Mouse (Mus musculus) retina, postnatal 7 days (tissue): ENCODE measurements around the gene Vmn1r196.
"Not testable (repeated sequence)": the region's sequence is repeated elsewhere in the genome, so short reads cannot be mapped to it uniquely, and the experiment has no call there.

Experiments used
- DNase-seq: peaks from one replicate; pipeline ENCODE4 v3.0.0-alpha.2; 2012; ENCODE audit warnings: low read depth, low spot score

Gene Vmn1r196

GRCm38 (mm10) chr13:22289620-22290019 is at the start of gene Vmn1r196:
Gene Vmn1r196 (plus strand): TSS chr13:22289920.
- DNase-seq = no peak

DNA sequence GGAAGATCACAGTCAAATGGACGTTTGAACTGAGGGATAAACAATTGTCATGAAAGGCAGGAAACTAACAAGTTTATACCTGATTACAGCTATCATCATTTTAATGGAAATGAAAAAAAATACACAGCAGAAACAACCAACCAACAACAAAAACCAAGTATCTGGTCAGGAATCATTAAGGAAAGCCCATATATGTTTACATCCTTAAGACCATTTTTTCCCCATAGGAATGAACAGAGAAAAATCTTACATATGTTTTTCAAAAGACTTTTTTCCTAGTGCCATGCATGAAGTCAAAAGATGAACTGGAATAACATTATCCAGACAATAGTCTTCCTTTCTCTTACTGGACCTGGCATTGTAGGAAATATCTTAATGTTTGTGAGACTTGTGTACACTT is 45.8 kb upstream of the Vmn1r196 start, which contains the start of gene Vmn1r194:
TSS of gene Vmn1r194 (plus strand) at position 301 of the 400 bp plus-strand sequence.
- DNase-seq = no peak

- not testable (repeated sequence) for DNase-seq
These were observed 19.5 kb upstream of the Vmn1r196 start, which contains the start of gene Vmn1r195 for GRCm38 (mm10) chr13:22270222-22270621. Gene Vmn1r195 (plus strand): TSS chr13:22270522.

- DNase-seq = no peak
These were observed 18.0 kb upstream of the Vmn1r196 start for GRCm38 (mm10) chr13:22271721-22272120.

- no peak for DNase-seq
These were observed 5.1 kb upstream of the Vmn1r196 start for GRCm38 (mm10) chr13:22284578-22284977.

DNA sequence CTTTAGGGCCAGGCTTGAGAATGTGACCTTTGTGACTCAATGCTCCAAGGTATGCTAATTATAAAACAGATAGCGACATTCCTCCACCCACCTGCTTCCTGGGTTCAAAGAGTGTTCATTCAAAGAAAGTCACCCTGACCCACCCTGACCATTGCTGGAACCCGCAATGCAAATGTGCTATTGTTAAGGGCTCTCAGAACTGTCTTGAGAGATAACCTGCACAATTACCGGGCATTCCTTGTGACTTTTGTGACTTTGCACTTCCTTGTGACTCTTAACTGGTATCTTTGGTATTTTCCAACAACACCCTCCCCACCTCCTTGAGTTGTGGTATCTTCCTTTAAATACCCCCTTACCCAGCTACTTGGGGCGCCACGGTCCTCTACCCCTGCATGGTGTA is 18.4 kb downstream of the Vmn1r196 start:
- not testable (repeated sequence) for DNase-seq

DNA sequence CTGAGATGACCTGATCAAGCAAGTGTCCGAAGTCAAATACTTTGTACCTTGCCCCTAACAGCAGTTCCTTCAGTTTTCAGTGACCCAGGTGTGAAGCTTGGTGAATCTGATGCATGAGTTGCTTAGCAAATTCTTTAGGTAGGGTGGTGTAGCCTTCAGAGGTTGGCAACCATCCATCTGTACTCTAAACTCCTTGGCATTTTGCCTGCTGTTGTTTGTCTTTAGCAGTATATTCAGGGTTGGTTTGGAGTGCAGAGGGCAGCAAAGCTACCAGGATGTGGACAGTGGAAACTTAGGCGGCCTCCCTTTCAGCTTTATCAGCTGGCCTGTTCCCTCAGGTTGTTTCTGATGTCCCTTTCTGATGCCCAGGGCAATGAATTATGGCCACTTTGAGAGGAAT is 25.6 kb downstream of the Vmn1r196 start:
- no peak for DNase-seq

GRCm38 (mm10) chr13:22317366-22317765 is 27.6 kb downstream of the Vmn1r196 start:
- DNase-seq = no peak

DNA sequence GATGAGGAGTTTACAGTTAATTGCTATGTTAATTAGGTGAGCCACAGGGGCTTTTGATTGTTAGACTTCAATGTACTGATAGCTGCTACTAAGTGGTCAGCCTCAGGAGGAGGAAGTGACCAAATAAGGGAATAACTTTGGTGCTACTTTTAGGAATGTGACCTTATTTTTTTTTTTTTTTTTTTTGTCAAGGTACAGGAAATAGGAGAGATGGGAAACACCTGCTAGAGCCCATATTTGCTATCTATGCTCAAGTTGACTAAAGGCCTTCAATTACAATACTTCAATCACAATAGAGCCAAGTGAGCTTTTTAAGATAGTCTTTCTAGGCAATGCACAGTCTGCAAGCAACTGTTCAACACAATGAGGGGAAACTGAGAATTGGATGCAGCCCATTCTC is 30.4 kb downstream of the Vmn1r196 start:
- no peak for DNase-seq

DNA sequence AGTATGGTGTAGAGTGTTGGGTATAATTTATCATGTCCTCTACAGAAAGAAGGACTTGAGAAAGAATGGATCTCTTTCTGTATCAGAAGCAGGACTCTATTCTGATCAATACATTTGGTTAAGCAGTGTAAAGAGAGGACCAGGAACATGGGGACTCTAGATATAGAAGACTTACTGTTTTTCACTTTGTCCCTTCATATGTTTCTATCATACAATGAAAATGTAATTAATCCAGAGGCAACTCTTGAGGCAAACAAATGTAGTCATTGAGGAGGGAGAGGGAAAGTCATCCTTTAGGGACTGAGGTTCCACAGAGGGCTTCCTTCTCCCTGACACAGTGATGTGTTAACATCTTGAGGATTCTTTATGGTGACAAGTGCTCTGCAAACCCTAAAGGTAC is 34.6 kb downstream of the Vmn1r196 start, which contains the start of gene Vmn1r197:
TSS of gene Vmn1r197 (plus strand) at position 301 of the 400 bp plus-strand sequence.
- DNase-seq = no peak

DNA sequence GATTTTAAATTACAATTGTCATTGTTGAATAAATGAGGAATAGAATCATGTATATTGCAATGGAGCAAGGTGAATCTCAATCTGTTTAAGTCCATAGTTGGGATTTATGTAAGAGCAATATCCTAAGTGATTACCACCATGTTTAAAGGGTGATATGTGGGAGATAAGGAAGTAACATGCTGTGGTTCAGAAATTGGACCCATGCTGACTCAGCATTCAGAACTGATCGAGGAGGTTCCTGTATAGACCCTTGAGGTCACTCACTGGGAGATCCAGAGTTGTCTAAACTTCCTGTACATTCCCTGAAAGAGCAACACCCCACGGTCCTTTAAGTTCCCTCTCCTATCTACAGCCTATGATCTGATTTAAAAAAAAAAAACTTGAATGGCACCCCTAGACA is 43.5 kb downstream of the Vmn1r196 start:
- DNase-seq = no peak

GRCm38 (mm10) chr13:22335565-22335964 is 45.8 kb downstream of the Vmn1r196 start:
- DNase-seq = no peak
